Mouse (Mus musculus) limb, embryonic 14.5 days (tissue): ENCODE measurements around the gene Hoxc11. TPM values are rescaled to one million over a fixed set of nuclear protein-coding genes. Genes with fewer than 3 reads are reported as not detected.
A peak's percentile ranks its signal among the peaks of the same experiment; 100 is the strongest.

Experiments used
- ATAC-seq: fragments of 200-750 bp; cut with Nextera tagmentation; 2 replicates; pipeline ENCODE4 v1.8.0; 2017; ENCODE audit warnings: low read depth, moderate number of reproducible peaks, moderate TSS enrichment; ENCODE audit not compliant: low FRiP score
- DNase-seq: peaks from one replicate; pipeline ENCODE4 v3.0.0-alpha.2; 2015; ENCODE audit warnings: low spot score
- H3K27ac ChIP-seq: fragments of 300-500 bp; sonication (generic); replicated peaks from 2 replicates; pipeline ENCODE4 v1.5.1; 2014; ENCODE audit warnings: low read depth, mild to moderate bottlenecking, low read length, moderate library complexity, mixed read lengths
- H3K27me3 ChIP-seq: fragments of 300-500 bp; sonication (generic); 2 replicates; pipeline ENCODE4 v1.6.1; 2014; ENCODE audit warnings: low read length, mixed read lengths; ENCODE audit not compliant: control insufficient read depth, insufficient read depth
- H3K36me3 ChIP-seq: fragments of 300-500 bp; sonication (generic); 2 replicates; pipeline ENCODE4 v1.6.1; 2014; ENCODE audit warnings: mild to moderate bottlenecking, low read length, moderate library complexity, mixed read lengths; ENCODE audit not compliant: control insufficient read depth, insufficient read depth
- H3K4me1 ChIP-seq: fragments of 300-500 bp; sonication (generic); 2 replicates; pipeline ENCODE4 v1.6.1; 2014; ENCODE audit warnings: antibody characterized with exemption, low read length, mixed read lengths; ENCODE audit not compliant: control insufficient read depth, insufficient read depth
- H3K4me2 ChIP-seq: fragments of 300-500 bp; sonication (generic); replicated peaks from 2 replicates; pipeline ENCODE4 v1.6.1; 2014; ENCODE audit warnings: low read depth, mild to moderate bottlenecking, low read length, moderate library complexity; ENCODE audit not compliant: severe bottlenecking
- H3K4me3 ChIP-seq: fragments of 300-500 bp; sonication (generic); replicated peaks from 2 replicates; pipeline ENCODE4 v1.5.1; 2014; ENCODE audit warnings: low read length
- H3K9ac ChIP-seq: fragments of 300-500 bp; sonication (generic); 2 replicates; pipeline ENCODE4 v1.6.1; 2014; ENCODE audit warnings: mild to moderate bottlenecking, low read depth, low read length, moderate library complexity; ENCODE audit not compliant: severe bottlenecking
- H3K9me3 ChIP-seq: fragments of 300-500 bp; sonication (generic); 2 replicates; pipeline ENCODE4 v1.6.1; 2016; ENCODE audit warnings: low read length; ENCODE audit not compliant: control insufficient read depth
- POLR2A ChIP-seq: fragments of 200-500 bp; IDR thresholded peaks from 2 replicates; pipeline ENCODE4 v1.8.0; 2012; ENCODE audit warnings: inconsistent platforms, mild to moderate bottlenecking, moderate library complexity, borderline replicate concordance; ENCODE audit not compliant: insufficient read depth, insufficient read length; ENCODE audit errors: extremely low read depth
- WGBS: fragments of 180-500 bp; shearing (Covaris S2); extraction: QIAGEN DNeasy Blood & Tissue Kit; methylation state at CpG from one replicate; pipeline ENCODE4 v1.1.7; 2014; 5-methylcytosine and 5-hydroxymethylcytosine counted together
- polyA plus RNA-seq, 2 experiments: library from polyadenylated mRNA; depleted of rRNA in 1 of 2; stranded (reverse) in 1 of 2; unstranded in 1 of 2; fragments of >200 nt; fragmentation: Nextera tagmentation in 1 of 2; extraction: Ambion mirVana in 1 of 2; gene quantifications; 2 replicates each; pipeline versions ENCODE4 v1.2.1 to v1.2.3; 2012 to 2014

The Hoxc11 gene
- polyA plus RNA-seq, 2 experiments = 1.4 to 7.6 TPM

DNA sequence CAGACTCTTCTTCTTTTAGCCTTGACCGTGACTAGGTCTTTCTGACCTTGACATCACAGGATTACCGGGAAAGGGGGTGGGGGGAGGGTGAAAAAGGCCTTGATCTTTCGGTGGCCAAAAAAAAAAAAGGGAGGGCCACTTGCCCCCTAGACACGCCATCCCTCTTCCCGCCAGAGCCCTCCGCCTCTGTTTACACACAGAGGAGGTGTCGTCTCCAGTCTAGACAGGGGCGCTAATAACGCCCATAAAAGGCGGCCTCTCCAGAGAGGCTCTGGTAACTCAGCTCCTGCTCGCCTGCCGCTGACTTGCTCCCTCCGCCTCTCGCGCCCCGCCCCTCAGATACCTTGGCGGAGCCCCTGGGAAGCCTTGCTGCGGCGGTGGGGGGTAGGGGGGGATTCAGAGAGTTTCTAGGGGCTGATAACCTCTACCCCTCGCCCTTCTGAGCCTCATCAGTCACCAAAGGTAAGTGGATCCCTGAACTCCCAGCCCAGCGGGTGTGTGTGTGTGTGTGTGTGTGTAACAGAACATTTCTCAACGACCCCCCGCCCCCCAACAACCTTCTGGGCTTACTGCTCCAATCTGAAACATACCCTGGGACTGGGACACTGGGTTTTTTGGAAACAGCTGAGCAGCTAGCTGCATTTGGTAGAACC lies 22.4 kb upstream of the Hoxc11 start:
- no peaks in the 10 kb centered on the region for H3K36me3 ChIP-seq
- no peak overlapping the region for H3K27ac ChIP-seq
- H3K27me3 ChIP-seq = peaks cover 98% of the 10 kb centered on the region
- H3K9ac ChIP-seq = no peak overlapping the region
- ATAC-seq (no peak), DNase-seq (no peak)
- H3K4me3 ChIP-seq = no peak overlapping the region
- no peaks in the 10 kb centered on the region for H3K4me1 ChIP-seq
- TF ChIP-seq POLR2A = no peak
- H3K4me2 ChIP-seq = no peak overlapping the region
- H3K9me3 ChIP-seq = no peaks in the 10 kb centered on the region
- 2% methylated on average over 23 of the region's 23 CpGs for WGBS

DNA sequence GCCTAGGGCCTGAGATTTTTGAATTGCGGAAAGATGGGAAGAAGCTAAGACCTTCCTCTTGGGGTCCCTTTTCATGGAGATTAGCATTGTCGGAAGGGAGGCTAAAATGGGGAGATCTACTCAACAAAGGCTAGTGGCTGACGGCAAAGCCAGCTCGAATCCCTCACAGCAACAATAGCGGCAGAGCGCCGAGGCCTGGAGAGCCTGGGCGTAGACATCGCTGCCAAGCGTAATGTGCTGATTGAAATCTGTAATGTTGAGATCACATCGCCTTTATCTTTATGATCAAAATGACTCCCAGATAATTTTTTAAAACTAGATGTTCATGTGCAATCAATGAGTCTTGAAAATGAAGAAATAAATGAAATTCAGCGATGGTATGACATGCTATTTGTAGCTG lies 19.8 kb upstream of the Hoxc11 start:
- Histone ChIP-seq H3K27me3 (peaks cover 99% of the 10 kb centered on the region), H3K4me2 (peak overlapping the region; percentile 32; the same call in 1 of the 2 replicates), H3K36me3 (no peaks in the 10 kb centered on the region), H3K4me3 (no peak overlapping the region), H3K9ac (no peak overlapping the region), H3K9me3 (no peaks in the 10 kb centered on the region), H3K4me1 (peaks cover 3% of the 10 kb centered on the region), H3K27ac (no peak overlapping the region)
- ATAC-seq (no peak), DNase-seq (no peak)
- no peak for TF ChIP-seq POLR2A
- 2% methylated on average over 12 of the region's 12 CpGs for WGBS

DNA sequence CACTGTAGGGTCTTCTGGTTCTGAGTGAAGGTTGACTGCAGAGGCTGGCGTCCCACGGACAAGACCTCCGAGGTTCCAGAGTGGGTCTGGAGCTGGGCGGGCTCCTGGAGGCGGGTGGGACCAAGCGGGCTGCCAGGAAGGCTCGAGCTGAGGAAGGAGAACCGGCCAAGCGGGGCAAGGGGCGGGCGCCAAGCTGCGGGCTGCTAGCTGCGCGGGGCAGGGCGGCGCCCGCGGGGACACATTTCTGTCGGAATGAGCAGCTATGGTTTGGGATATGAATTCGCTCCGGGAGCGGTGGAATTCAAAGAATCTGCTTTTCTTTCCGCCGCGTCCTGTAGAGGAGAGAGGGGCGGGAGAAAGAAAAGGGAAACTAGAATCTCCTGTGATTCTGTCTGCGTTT lies 19.3 kb upstream of the Hoxc11 start:
- no peak for DNase-seq
- H3K27ac ChIP-seq = no peak overlapping the region
- no peak for TF ChIP-seq POLR2A
- peaks cover 5% of the 10 kb centered on the region for H3K4me1 ChIP-seq
- no peaks in the 10 kb centered on the region for H3K36me3 ChIP-seq
- no peaks in the 10 kb centered on the region for H3K9me3 ChIP-seq
- peak overlapping the region; percentile 21 for H3K4me3 ChIP-seq
- no peak overlapping the region for H3K9ac ChIP-seq
- WGBS = 0% methylated on average over 26 of the region's 27 CpGs
- no peak for ATAC-seq
- peaks cover 100% of the 10 kb centered on the region for H3K27me3 ChIP-seq
- peak overlapping the region; percentile 32 for H3K4me2 ChIP-seq

DNA sequence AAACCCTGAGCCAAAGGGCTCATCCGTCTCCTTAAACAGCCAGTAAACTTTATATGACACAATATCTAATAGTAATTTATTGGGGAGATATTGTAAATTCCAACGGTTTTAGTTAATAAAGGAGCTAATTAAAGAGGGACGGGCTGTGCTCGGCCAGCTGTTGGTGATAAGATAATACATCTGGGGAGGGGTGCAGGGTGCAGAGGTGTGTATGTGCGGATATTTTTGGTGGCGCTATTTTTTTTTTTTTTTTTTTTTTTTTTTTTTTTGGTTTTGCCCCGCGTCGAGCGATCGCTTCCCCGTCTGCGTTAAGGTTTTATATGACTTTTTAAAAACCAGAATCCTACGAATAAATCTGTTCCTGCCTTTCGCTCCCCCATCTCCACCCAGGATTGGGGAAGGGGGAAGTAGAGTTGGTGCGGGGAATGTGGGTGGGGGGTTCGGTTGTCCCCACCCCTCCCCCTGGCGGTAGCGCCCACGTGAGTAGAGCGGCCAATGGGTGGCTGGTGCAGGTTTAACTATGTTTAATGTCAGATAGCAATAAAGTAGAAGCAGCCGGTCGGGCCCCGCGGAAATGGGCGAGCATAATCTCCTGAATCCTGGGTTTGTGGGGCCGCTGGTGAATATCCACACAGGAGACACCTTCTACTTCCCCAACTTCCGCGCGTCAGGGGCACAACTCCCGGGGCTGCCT lies 17.8 kb upstream of the Hoxc11 start, which contains the start of gene Hoxc12:
TSS of gene Hoxc12 (plus strand) at position 479 of the 694 bp plus-strand sequence.
- ATAC-seq = no peak
- peak within 1 kb of the TSS; percentile 18; the same call in 1 of the 2 replicates for H3K4me2 ChIP-seq
- DNase-seq = no peak
- peaks cover 100% of the 10 kb centered on the region for H3K27me3 ChIP-seq
- TF ChIP-seq POLR2A = no peak
- H3K36me3 ChIP-seq = no peaks in the 10 kb centered on the region
- H3K9me3 ChIP-seq = no peaks in the 10 kb centered on the region
- peak within 1 kb of the TSS; percentile 31 for H3K4me3 ChIP-seq
- peaks cover 5% of the 10 kb centered on the region for H3K4me1 ChIP-seq
- 5% methylated on average over 31 of the region's 31 CpGs for WGBS
- H3K9ac ChIP-seq = no peak within 1 kb of the TSS
- H3K27ac ChIP-seq = no peak within 1 kb of the TSS

DNA sequence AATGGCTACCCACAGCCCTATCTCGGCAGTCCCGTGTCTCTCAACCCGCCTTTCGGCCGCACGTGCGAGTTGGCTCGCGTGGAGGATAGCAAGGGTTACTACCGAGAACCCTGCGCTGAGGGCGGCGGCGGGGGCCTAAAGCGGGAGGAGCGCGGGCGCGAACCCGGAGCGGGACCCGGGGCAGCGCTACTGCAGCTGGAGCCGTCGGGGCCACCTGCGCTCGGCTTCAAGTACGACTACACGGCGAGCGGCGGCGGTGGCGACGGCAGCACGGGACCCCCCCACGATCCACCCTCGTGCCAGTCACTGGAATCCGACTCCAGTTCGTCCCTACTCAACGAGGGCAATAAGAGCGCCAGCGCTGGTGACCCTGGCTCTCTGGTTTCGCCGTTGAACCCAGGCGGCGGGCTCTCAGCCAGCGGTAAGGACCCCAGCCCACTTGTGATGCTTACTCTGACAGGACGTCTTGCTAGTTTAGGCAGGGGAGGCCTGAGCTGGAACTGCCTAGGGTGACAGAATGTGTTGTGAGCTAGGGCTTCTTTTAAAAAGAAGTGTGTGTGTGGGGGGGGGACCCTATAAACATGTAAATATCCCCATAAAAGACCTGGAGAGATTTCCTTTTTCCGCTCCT lies 17.1 kb upstream of the Hoxc11 start:
- H3K4me3 ChIP-seq = peak overlapping the region; percentile 31
- no peak overlapping the region for H3K27ac ChIP-seq
- ATAC-seq (no peak), DNase-seq (no peak)
- H3K36me3 ChIP-seq = no peaks in the 10 kb centered on the region
- H3K27me3 ChIP-seq = peaks cover 100% of the 10 kb centered on the region
- H3K9ac ChIP-seq = no peak overlapping the region
- H3K9me3 ChIP-seq = no peaks in the 10 kb centered on the region
- 1% methylated on average over 35 of the region's 50 CpGs for WGBS
- peak overlapping the region; percentile 18; the same call in 1 of the 2 replicates for H3K4me2 ChIP-seq
- TF ChIP-seq POLR2A = no peak
- peaks cover 5% of the 10 kb centered on the region for H3K4me1 ChIP-seq
